8 mouse cellular contexts compared by ENCODE assay signal in the genomic region with DNA sequence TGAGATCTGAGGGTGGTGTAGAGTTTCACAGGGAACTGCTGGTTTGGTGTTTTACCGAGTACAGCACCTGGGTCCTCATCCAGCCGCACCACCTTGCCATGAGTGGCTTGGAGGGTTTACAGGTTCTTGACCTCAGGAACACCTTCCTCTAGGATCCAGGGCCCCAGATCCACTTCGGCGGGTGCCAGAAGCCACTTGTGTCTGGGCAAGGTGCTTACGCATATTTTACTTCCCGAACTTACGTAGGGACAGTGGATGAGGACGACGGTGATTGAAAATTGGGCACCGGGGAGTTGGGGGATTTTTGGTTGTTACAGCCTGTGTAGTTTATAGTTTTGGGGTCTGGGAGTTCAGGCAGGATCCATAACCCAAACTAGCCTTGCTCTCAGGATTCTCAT. TPM values are rescaled to one million over a fixed set of nuclear protein-coding genes. Genes with fewer than 3 reads are reported as not detected.
DNase-seq lines count a peak whose midpoint lies in the region; ATAC-seq lines count a peak whose summit lies in the region.

No protein-coding gene starts in this region.

- H3K4me3 ChIP-seq in kidney, embryonic 14.5 days (ENCODE audit: low read length), result peak overlapping the region; percentile 53
- H3K4me3 ChIP-seq in embryonic facial prominence, embryonic 12.5 days, result peak overlapping the region; percentile 52
- H3K4me3 ChIP-seq in limb, embryonic 10.5 days, result peak overlapping the region; percentile 63
- peak overlapping the region; percentile 43; the same call in 1 of the 2 replicates for H3K4me3 ChIP-seq in midbrain, embryonic 15.5 days

- ATAC-seq in kidney, embryonic 14.5 days (ENCODE audit: low FRiP score, low TSS enrichment), result no peak
- no peak for ATAC-seq in embryonic facial prominence, embryonic 12.5 days (ENCODE audit: insufficient number of reproducible peaks, insufficient read depth, low FRiP score, low TSS enrichment)
- ATAC-seq in midbrain, embryonic 15.5 days (replicated peaks), result no peak

- no peak for DNase-seq in kidney, adult 8-10 months
- no peak for DNase-seq in limb, embryonic 10.5 days (ENCODE audit: low spot score)
- DNase-seq in MN1 (ENCODE audit: low spot score), result no peak
- no peak for DNase-seq in right cerebral cortex, postnatal 4 days
- DNase-seq in frontal cortex, postnatal 10 days (ENCODE audit: low spot score in 2 of 2), result no peak

- peaks cover 24% of the 10 kb centered on the region for H3K4me1 ChIP-seq in kidney, embryonic 14.5 days (ENCODE audit: control insufficient read depth, insufficient read depth, low read length)
- peaks cover 24% of the 10 kb centered on the region for H3K4me1 ChIP-seq in embryonic facial prominence, embryonic 12.5 days
- peaks cover 71% of the 10 kb centered on the region for H3K4me1 ChIP-seq in limb, embryonic 10.5 days
- H3K4me1 ChIP-seq in midbrain, embryonic 15.5 days, result peaks cover 17% of the 10 kb centered on the region

- H3K4me2 ChIP-seq in kidney, embryonic 14.5 days (replicated peaks; ENCODE audit: low read depth, low read length), result peak overlapping the region; percentile 92
- H3K4me2 ChIP-seq in embryonic facial prominence, embryonic 12.5 days (replicated peaks), result peak overlapping the region; percentile 99
- peak overlapping the region; percentile 82; the same call in 1 of the 2 replicates for H3K4me2 ChIP-seq in midbrain, embryonic 15.5 days

- peak overlapping the region; percentile 72; the same call in 1 of the 2 replicates for H3K27ac ChIP-seq in kidney, embryonic 14.5 days (ENCODE audit: low read depth, low read length)
- no peak overlapping the region for H3K27ac ChIP-seq in embryonic facial prominence, embryonic 12.5 days
- H3K27ac ChIP-seq in limb, embryonic 10.5 days, result peak overlapping the region; percentile 80; the same call in 1 of the 2 replicates
- H3K27ac ChIP-seq in midbrain, embryonic 15.5 days, result no peak overlapping the region

- WGBS in kidney, embryonic 14.5 days, result 37% methylated on average over 10 of the region's 10 CpGs
- WGBS in embryonic facial prominence, embryonic 12.5 days, result 54% methylated on average over 10 of the region's 10 CpGs
- 39% methylated on average over 10 of the region's 10 CpGs for WGBS in limb, embryonic 10.5 days
- WGBS in midbrain, embryonic 15.5 days, result 54% methylated on average over 10 of the region's 10 CpGs

- no peaks in the 10 kb centered on the region for H3K36me3 ChIP-seq in kidney, embryonic 14.5 days (ENCODE audit: control insufficient read depth, insufficient read depth, low read length)
- H3K36me3 ChIP-seq in embryonic facial prominence, embryonic 12.5 days, result no peaks in the 10 kb centered on the region
- no peaks in the 10 kb centered on the region for H3K36me3 ChIP-seq in limb, embryonic 10.5 days
- H3K36me3 ChIP-seq in midbrain, embryonic 15.5 days (replicated peaks), result no peaks in the 10 kb centered on the region

- no peaks in the 10 kb centered on the region for H3K27me3 ChIP-seq in kidney, embryonic 14.5 days (ENCODE audit: control insufficient read depth, insufficient read depth, low read length)
- no peaks in the 10 kb centered on the region for H3K27me3 ChIP-seq in embryonic facial prominence, embryonic 12.5 days
- peaks cover 10% of the 10 kb centered on the region for H3K27me3 ChIP-seq in limb, embryonic 10.5 days (ENCODE audit: low read depth, poor library complexity, severe bottlenecking)
- H3K27me3 ChIP-seq in midbrain, embryonic 15.5 days (replicated peaks), result peaks cover 27% of the 10 kb centered on the region

- no peaks in the 10 kb centered on the region for H3K9me3 ChIP-seq in kidney, embryonic 14.5 days (ENCODE audit: control insufficient read depth, low read length)
- no peaks in the 10 kb centered on the region for H3K9me3 ChIP-seq in embryonic facial prominence, embryonic 12.5 days
- H3K9me3 ChIP-seq in limb, embryonic 10.5 days (replicated peaks), result no peaks in the 10 kb centered on the region
- H3K9me3 ChIP-seq in midbrain, embryonic 15.5 days, result no peaks in the 10 kb centered on the region

- peak overlapping the region; percentile 63; the same call in 1 of the 2 replicates for H3K9ac ChIP-seq in kidney, embryonic 14.5 days (ENCODE audit: low read depth, low read length)
- peak overlapping the region; percentile 60; the same call in 1 of the 2 replicates for H3K9ac ChIP-seq in embryonic facial prominence, embryonic 12.5 days
- no peak overlapping the region for H3K9ac ChIP-seq in midbrain, embryonic 15.5 days

RNA-seq across cellular contexts. Expression of a gene that starts 55.5 kb away (rescaled TPM):
- polyA plus RNA-seq in kidney, embryonic 14.5 days (2014; fragmentation: Nextera tagmentation; extraction: Ambion mirVana), result 25.7 and 33.6 TPM in 2 replicates
- polyA plus RNA-seq in embryonic facial prominence, embryonic 12.5 days (2016; fragmentation: Nextera tagmentation; extraction: Ambion mirVana), result 29.4 and 33.0 TPM in 2 replicates
- polyA plus RNA-seq in limb, embryonic 10.5 days (2016; fragmentation: Nextera tagmentation; extraction: Ambion mirVana), result 21.2 and 21.7 TPM in 2 replicates
- polyA plus RNA-seq in midbrain, embryonic 15.5 days (2015; fragmentation: Nextera tagmentation; extraction: Ambion mirVana), result 34.3 and 38.0 TPM in 2 replicates

Comparison
In these comparisons a context has a peak if more than half of its experiments do, and no peak if none do; other contexts are left out.
1. H3K27ac ChIP-seq: peak in kidney, embryonic 14.5 days (single experiment) and limb, embryonic 10.5 days (single experiment); none in embryonic facial prominence, embryonic 12.5 days (single experiment) and midbrain, embryonic 15.5 days (single experiment).
2. Peak in every context shown above with its lines, with median percentiles within 50 percentile points of each other: H3K4me2 ChIP-seq and H3K4me3 ChIP-seq.